ENCODE assay signal across 34 mouse cellular contexts in the genomic region with DNA sequence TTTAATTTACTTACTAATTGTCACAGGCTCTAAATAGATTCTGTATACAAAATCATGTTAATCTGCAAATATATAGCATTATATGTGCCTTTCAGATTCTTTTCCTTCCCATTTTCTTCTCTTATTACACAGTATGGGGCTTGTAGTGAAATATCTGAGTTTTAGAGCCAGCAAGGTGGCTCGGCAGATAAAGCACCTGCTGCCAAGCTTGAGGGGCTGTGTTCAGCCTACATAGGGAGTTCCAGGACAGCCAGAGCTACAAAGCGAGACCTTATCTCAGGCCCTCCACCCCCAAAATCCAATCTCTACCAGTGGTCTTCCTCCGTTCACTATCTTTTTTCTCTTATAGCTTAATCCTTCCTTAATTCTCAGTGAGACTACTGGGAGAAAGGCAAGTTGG.
"Had no signal": no experiment of that assay in that cellular context is flagged by ENCODE, and none has a peak within 500 bp of the region (broad histone marks: within the 10 kb centered on the region; RNA-seq: fewer than 3 reads in every experiment).

No protein-coding gene starts in this region.

- H3K4me1 ChIP-seq: heart, embryonic 12.5 days; heart, embryonic 13.5 days; heart, embryonic 15.5 days; hindbrain, embryonic 10.5 days; hindbrain, embryonic 12.5 days; hindbrain, embryonic 13.5 days; hindbrain, embryonic 15.5 days; intestine, embryonic 15.5 days; kidney, embryonic 15.5 days had no signal

- H3K36me3 ChIP-seq: heart, embryonic 12.5 days; heart, embryonic 13.5 days; heart, embryonic 15.5 days; hindbrain, embryonic 10.5 days; hindbrain, embryonic 12.5 days; hindbrain, embryonic 13.5 days; hindbrain, embryonic 15.5 days; intestine, embryonic 15.5 days; kidney, embryonic 15.5 days had no signal

- ATAC-seq: hindbrain, embryonic 16.5 days; hindbrain, postnatal 0 days; inflammation-experienced regulatory T-cells, adult 6 months; intestine, embryonic 15.5 days; intestine, embryonic 16.5 days; intestine, postnatal 0 days had no signal

- H3K4me2 ChIP-seq: heart, embryonic 12.5 days; heart, embryonic 13.5 days; heart, embryonic 15.5 days; hindbrain, embryonic 12.5 days; hindbrain, embryonic 13.5 days; hindbrain, embryonic 14.5 days; hindbrain, embryonic 15.5 days; intestine, embryonic 15.5 days; kidney, embryonic 15.5 days had no signal

- H3K4me3 ChIP-seq: heart, embryonic 12.5 days; heart, embryonic 13.5 days; heart, embryonic 15.5 days; hindbrain, embryonic 10.5 days; hindbrain, embryonic 12.5 days; hindbrain, embryonic 13.5 days; hindbrain, embryonic 15.5 days; intestine, embryonic 15.5 days; kidney, embryonic 15.5 days; layer of hippocampus, adult 2 months; left cerebral cortex, adult 2 months had no signal

- H3K9ac ChIP-seq: heart, embryonic 12.5 days; heart, embryonic 13.5 days; heart, embryonic 15.5 days; hindbrain, embryonic 12.5 days; hindbrain, embryonic 13.5 days; hindbrain, embryonic 14.5 days; hindbrain, embryonic 15.5 days; intestine, embryonic 15.5 days; kidney, embryonic 15.5 days had no signal

- H3K27me3 ChIP-seq: heart, embryonic 12.5 days; heart, embryonic 13.5 days; heart, embryonic 15.5 days; hindbrain, embryonic 12.5 days; hindbrain, embryonic 13.5 days; hindbrain, embryonic 15.5 days; intestine, embryonic 15.5 days; kidney, embryonic 15.5 days had no signal

- DNase-seq: heart, postnatal 10 days; heart, postnatal 14 days; heart, postnatal 36 days; heart, postnatal 4 days; kidney, adult 11 months; kidney, adult 18-20 months; kidney, adult 2 months; kidney, adult 8-10 months; kidney, adult 9 months; kidney, postnatal 10 days; kidney, postnatal 14 days; kidney, postnatal 25 days; kidney, postnatal 36 days; kidney, postnatal 4 days; layer of hippocampus, adult 9-11 months; layer of hippocampus, postnatal 36 days had no signal

- H3K27ac ChIP-seq: heart, embryonic 13.5 days; heart, embryonic 15.5 days; hindbrain, embryonic 10.5 days; hindbrain, embryonic 12.5 days; hindbrain, embryonic 13.5 days; hindbrain, embryonic 14.5 days; hindbrain, embryonic 15.5 days; hindbrain, postnatal 0 days; intestine, embryonic 15.5 days; kidney, embryonic 15.5 days; kidney, postnatal 0 days; layer of hippocampus, adult 2 months; left cerebral cortex, adult 2 months had no signal

- H3K9me3 ChIP-seq: heart, embryonic 12.5 days; heart, embryonic 13.5 days; heart, embryonic 15.5 days; hindbrain, embryonic 10.5 days; hindbrain, embryonic 12.5 days; hindbrain, embryonic 13.5 days; hindbrain, embryonic 15.5 days; intestine, embryonic 15.5 days; kidney, embryonic 15.5 days had no signal
